Mouse (Mus musculus) cerebellum, adult 2 months (tissue): ENCODE measurements at regions not wholly inside any gene's neighbourhood (a gene's known extent, or its start where the extent isn't known, plus 50 kb on each side); places are given as distances from the start of the nearest gene placed in this dataset.

Experiments
- CTCF ChIP-seq: fragments of 200-500 bp; IDR thresholded peaks from 2 replicates; pipeline ENCODE4 v1.5.1; 2011; ENCODE audit warnings: low read depth, mild to moderate bottlenecking, control low read depth, low read length, moderate library complexity, borderline replicate concordance; ENCODE audit not compliant: insufficient read depth
- POLR2A ChIP-seq: fragments of 200-500 bp; IDR thresholded peaks from 2 replicates; pipeline ENCODE4 v1.6.1; 2011; ENCODE audit warnings: low read length, control low read depth, borderline replicate concordance; ENCODE audit not compliant: insufficient read depth

- TF ChIP-seq CTCF (no peak), POLR2A (no peak)
Measured at GRCm38 (mm10) chr6:3182889-3183818, 216.2 kb downstream of the Samd9l start.
